Mouse (Mus musculus) cerebellum, adult 9-10 months (tissue): ENCODE results near the gene Zbtb20.
A peak's percentile ranks its signal among the peaks of the same experiment; 100 is the strongest.
"Not testable (repeated sequence)": the region's sequence is repeated elsewhere in the genome, so short reads cannot be mapped to it uniquely, and the experiment has no call there.

Experiments used
- DNase-seq: peaks from one replicate; pipeline ENCODE4 v3.0.0; 2022

The Zbtb20 gene

GRCm38 (mm10) chr16:42911326-42911725, 35.6 kb downstream of the Zbtb20 start:
- peak; percentile 78 for DNase-seq

GRCm38 (mm10) chr16:42911815-42912214, 36.1 kb downstream of the Zbtb20 start:
- DNase-seq = no peak

- no peak for DNase-seq
These were observed 37.6 kb downstream of the Zbtb20 start for GRCm38 (mm10) chr16:42913291-42913690.

GRCm38 (mm10) chr16:42914457-42915085, 38.9 kb downstream of the Zbtb20 start:
- DNase-seq = peak; percentile 74

GRCm38 (mm10) chr16:42919992-42920760, 44.5 kb downstream of the Zbtb20 start:
- DNase-seq = no peak

GRCm38 (mm10) chr16:42921436-42921835, 45.8 kb downstream of the Zbtb20 start:
- DNase-seq = no peak

- no peak for DNase-seq
These were observed 62.5 kb downstream of the Zbtb20 start for GRCm38 (mm10) chr16:42938211-42938610.

GRCm38 (mm10) chr16:42947016-42947415, 71.3 kb downstream of the Zbtb20 start:
- DNase-seq = peak; percentile 21

GRCm38 (mm10) chr16:42955401-42955800, 79.7 kb downstream of the Zbtb20 start:
- not testable (repeated sequence) for DNase-seq

GRCm38 (mm10) chr16:42972872-42973271, 97.2 kb downstream of the Zbtb20 start:
- DNase-seq = no peak

- no peak for DNase-seq
These were observed 123.2 kb downstream of the Zbtb20 start for GRCm38 (mm10) chr16:42998896-42999295.

GRCm38 (mm10) chr16:43026351-43026750, 150.7 kb downstream of the Zbtb20 start:
- peak; percentile 78 for DNase-seq

GRCm38 (mm10) chr16:43029243-43029642, 153.6 kb downstream of the Zbtb20 start:
- DNase-seq = peak; percentile 73

- DNase-seq = no peak
These were observed 160.0 kb downstream of the Zbtb20 start for GRCm38 (mm10) chr16:43035709-43036108.

GRCm38 (mm10) chr16:43036510-43036909, 160.8 kb downstream of the Zbtb20 start:
- DNase-seq = no peak

- DNase-seq = no peak
These were observed 161.6 kb downstream of the Zbtb20 start for GRCm38 (mm10) chr16:43037320-43037719.

GRCm38 (mm10) chr16:43045611-43046010, 169.9 kb downstream of the Zbtb20 start:
- no peak for DNase-seq

- no peak for DNase-seq
These were observed 171.0 kb downstream of the Zbtb20 start for GRCm38 (mm10) chr16:43046686-43047085.

- no peak for DNase-seq
These were observed 194.1 kb downstream of the Zbtb20 start for GRCm38 (mm10) chr16:43069666-43070295.

GRCm38 (mm10) chr16:43071875-43072274, 196.2 kb downstream of the Zbtb20 start:
- DNase-seq = no peak

- no peak for DNase-seq
These were observed 197.3 kb downstream of the Zbtb20 start for GRCm38 (mm10) chr16:43072818-43073594.

- peak; percentile 92 for DNase-seq
These were observed 204.7 kb downstream of the Zbtb20 start for GRCm38 (mm10) chr16:43080403-43080802.
